Mouse (Mus musculus) midbrain, embryonic 13.5 days (tissue): Measurements from ENCODE around the gene Prr14. TPM values are rescaled to one million over a fixed set of nuclear protein-coding genes. Genes with fewer than 3 reads are reported as not detected.
"Not testable (repeated sequence)": the region's sequence is repeated elsewhere in the genome, so short reads cannot be mapped to it uniquely, and the experiment has no call there.

Experiments
- ATAC-seq: fragments of 200-750 bp; cut with Nextera tagmentation; 2 replicates; pipeline ENCODE4 v1.8.0; 2017; ENCODE audit warnings: mild to moderate bottlenecking, moderate TSS enrichment, moderate library complexity
- H3K27ac ChIP-seq: fragments of 300-500 bp; sonication (generic); 2 replicates; pipeline ENCODE4 v1.5.1; 2015; ENCODE audit warnings: inconsistent platforms, mild to moderate bottlenecking, moderate library complexity
- H3K27me3 ChIP-seq: fragments of 300-500 bp; sonication (generic); 2 replicates; pipeline ENCODE4 v1.6.1; 2015; ENCODE audit warnings: mild to moderate bottlenecking, inconsistent platforms
- H3K36me3 ChIP-seq: fragments of 300-500 bp; sonication (generic); 2 replicates; pipeline ENCODE4 v1.6.1; 2015; ENCODE audit warnings: mild to moderate bottlenecking, inconsistent platforms
- H3K4me1 ChIP-seq: fragments of 300-500 bp; sonication (generic); replicated peaks from 2 replicates; pipeline ENCODE4 v1.6.1; 2015; ENCODE audit warnings: inconsistent platforms
- H3K4me2 ChIP-seq: fragments of 300-500 bp; sonication (generic); replicated peaks from 2 replicates; pipeline ENCODE4 v1.6.1; 2015; ENCODE audit warnings: moderate library complexity, mild to moderate bottlenecking, inconsistent platforms
- H3K4me3 ChIP-seq: fragments of 300-500 bp; sonication (generic); replicated peaks from 2 replicates; pipeline ENCODE4 v1.5.1; 2015; ENCODE audit warnings: mild to moderate bottlenecking, inconsistent platforms
- H3K9ac ChIP-seq: fragments of 300-500 bp; sonication (generic); replicated peaks from 2 replicates; pipeline ENCODE4 v1.6.1; 2015; ENCODE audit warnings: mild to moderate bottlenecking, inconsistent platforms
- H3K9me3 ChIP-seq: fragments of 300-500 bp; sonication (generic); 2 replicates; pipeline ENCODE4 v1.6.1; 2016; ENCODE audit warnings: mild to moderate bottlenecking, inconsistent platforms
- WGBS: fragments of 180-500 bp; shearing (Covaris S2); methylation state at CpG from one replicate; pipeline ENCODE4 v1.1.7; 2015; 5-methylcytosine and 5-hydroxymethylcytosine counted together
- polyA plus RNA-seq: library from polyadenylated mRNA; unstranded; fragments of >200 nt; fragmentation: Nextera tagmentation; extraction: Ambion mirVana; gene quantifications from 2 replicates; pipeline ENCODE4 v1.2.1, GENCODE M21; 2015

Gene Prr14
- 47.5 and 52.3 TPM in 2 replicates for polyA plus RNA-seq

- H3K9me3 ChIP-seq, H3K4me3 ChIP-seq, H3K9ac ChIP-seq, H3K4me2 ChIP-seq, ATAC-seq, H3K27me3 ChIP-seq, H3K4me1 ChIP-seq, H3K27ac ChIP-seq: not testable (repeated sequence)
- 96% methylated on average over 8 of the region's 8 CpGs for WGBS
- peaks cover 54% of the 10 kb centered on the region for H3K36me3 ChIP-seq
Observed at GRCm38 (mm10) chr7:127459311-127459710, at the start of gene Prr14. Prr14 (plus strand) TSS chr7:127459611.

- no peaks in the 10 kb centered on the region for H3K9me3 ChIP-seq
- H3K4me2 ChIP-seq: no peak overlapping the region
- WGBS: 76% methylated on average over 2 of the region's 2 CpGs
- no peak overlapping the region for H3K4me3 ChIP-seq
- no peaks in the 10 kb centered on the region for H3K4me1 ChIP-seq
- peaks cover 4% of the 10 kb centered on the region; the same call in 1 of the 2 replicates for H3K27me3 ChIP-seq
- no peak for ATAC-seq
- no peak overlapping the region for H3K9ac ChIP-seq
- H3K27ac ChIP-seq: no peak overlapping the region
- H3K36me3 ChIP-seq: 0 out of 2 replicates have a peak, but pooled peaks cover 5% of the 10 kb centered on the region
Observed at GRCm38 (mm10) chr7:127411418-127411817, 48.0 kb upstream of the Prr14 start.

- H3K4me2 ChIP-seq: peak within 1 kb of the TSS; percentile 97
- H3K9ac ChIP-seq: peak within 1 kb of the TSS; percentile 94
- H3K4me3 ChIP-seq: peak within 1 kb of the TSS; percentile 83
- H3K4me1 ChIP-seq: peaks cover 15% of the 10 kb centered on the region
- H3K9me3 ChIP-seq: no peaks in the 10 kb centered on the region
- peaks cover 21% of the 10 kb centered on the region for H3K36me3 ChIP-seq
- under 1% methylated on average over 47 of the region's 48 CpGs for WGBS
- ATAC-seq: peak; percentile 97
- H3K27me3 ChIP-seq: peaks cover 12% of the 10 kb centered on the region
- peak within 1 kb of the TSS; percentile 71 for H3K27ac ChIP-seq
Observed at GRCm38 (mm10) chr7:127421388-127422191, 37.8 kb upstream of the Prr14 start, which contains the start of gene Zfp688. Zfp688 (minus strand) TSS chr7:127422068.

- H3K9me3 ChIP-seq: no peaks in the 10 kb centered on the region
- H3K9ac ChIP-seq: peak overlapping the region; percentile 94; the same call in 1 of the 2 replicates
- ATAC-seq: peak; percentile 77
- H3K4me3 ChIP-seq: peak overlapping the region; percentile 83
- H3K27ac ChIP-seq: peak overlapping the region; percentile 71; the same call in 1 of the 2 replicates
- H3K36me3 ChIP-seq: peaks cover 21% of the 10 kb centered on the region
- 2% methylated on average over 15 of the region's 15 CpGs for WGBS
- peaks cover 15% of the 10 kb centered on the region for H3K4me1 ChIP-seq
- H3K27me3 ChIP-seq: peaks cover 12% of the 10 kb centered on the region
- H3K4me2 ChIP-seq: peak overlapping the region; percentile 97
Observed at GRCm38 (mm10) chr7:127422247-127422646, 37.2 kb upstream of the Prr14 start.

- H3K27me3 ChIP-seq: peaks cover 12% of the 10 kb centered on the region
- no peak for ATAC-seq
- no peak overlapping the region for H3K4me3 ChIP-seq
- H3K36me3 ChIP-seq: no peaks in the 10 kb centered on the region
- no peak overlapping the region for H3K27ac ChIP-seq
- H3K9ac ChIP-seq: no peak overlapping the region
- no peak overlapping the region for H3K4me2 ChIP-seq
- H3K4me1 ChIP-seq: peaks cover 15% of the 10 kb centered on the region
- H3K9me3 ChIP-seq: no peaks in the 10 kb centered on the region
- WGBS: 81% methylated on average over 3 of the region's 3 CpGs
Observed at GRCm38 (mm10) chr7:127425291-127425690, 34.1 kb upstream of the Prr14 start.

- Histone ChIP-seq H3K9ac (no peak overlapping the region), H3K27ac (no peak overlapping the region), H3K4me3 (no peak overlapping the region), H3K4me1 (peaks cover 12% of the 10 kb centered on the region), H3K9me3 (no peaks in the 10 kb centered on the region), H3K36me3 (no peaks in the 10 kb centered on the region), H3K4me2 (no peak overlapping the region), H3K27me3 (peaks cover 12% of the 10 kb centered on the region)
- 90% methylated on average over 2 of the region's 2 CpGs for WGBS
- ATAC-seq: no peak
Observed at GRCm38 (mm10) chr7:127425911-127426310, 33.5 kb upstream of the Prr14 start.

GRCm38 (mm10) chr7:127426354-127426753 is 33.1 kb upstream of the Prr14 start:
- no peaks in the 10 kb centered on the region for H3K9me3 ChIP-seq

GRCm38 (mm10) chr7:127435206-127435605 is 24.2 kb upstream of the Prr14 start:
- H3K27ac ChIP-seq: no peak overlapping the region
- H3K36me3 ChIP-seq: no peaks in the 10 kb centered on the region
- ATAC-seq: no peak
- H3K4me2 ChIP-seq: no peak overlapping the region
- H3K9me3 ChIP-seq: peaks cover 9% of the 10 kb centered on the region; the same call in 1 of the 2 replicates
- no peaks in the 10 kb centered on the region for H3K4me1 ChIP-seq
- 91% methylated on average over 4 of the region's 4 CpGs for WGBS
- H3K27me3 ChIP-seq: no peaks in the 10 kb centered on the region
- no peak overlapping the region for H3K4me3 ChIP-seq
- H3K9ac ChIP-seq: no peak overlapping the region

More at GRCm38 (mm10) chr7:127426354-127426753, 33.1 kb upstream of the Prr14 start:
- Histone ChIP-seq H3K27ac (no peak overlapping the region), H3K4me1 (peaks cover 7% of the 10 kb centered on the region), H3K27me3 (peaks cover 12% of the 10 kb centered on the region), H3K36me3 (no peaks in the 10 kb centered on the region), H3K4me3 (no peak overlapping the region), H3K9ac (no peak overlapping the region), H3K4me2 (no peak overlapping the region)
- 76% methylated on average over 3 of the region's 3 CpGs for WGBS
- no peak for ATAC-seq

- Histone ChIP-seq H3K27me3 (no peaks in the 10 kb centered on the region), H3K36me3 (peaks cover 18% of the 10 kb centered on the region), H3K9me3 (peaks cover 9% of the 10 kb centered on the region; the same call in 1 of the 2 replicates), H3K4me2 (no peak overlapping the region), H3K4me3 (no peak overlapping the region), H3K27ac (no peak overlapping the region), H3K9ac (no peak overlapping the region), H3K4me1 (no peaks in the 10 kb centered on the region)
- WGBS: 90% methylated on average over 3 of the region's 3 CpGs
- ATAC-seq: no peak
Observed at GRCm38 (mm10) chr7:127437724-127438123, 21.7 kb upstream of the Prr14 start.

- Histone ChIP-seq H3K27me3 (no peaks in the 10 kb centered on the region), H3K9me3 (no peaks in the 10 kb centered on the region), H3K36me3 (peaks cover 54% of the 10 kb centered on the region), H3K4me3 (no peak overlapping the region), H3K9ac (no peak overlapping the region), H3K27ac (no peak overlapping the region), H3K4me1 (peaks cover 11% of the 10 kb centered on the region), H3K4me2 (no peak overlapping the region)
- no peak for ATAC-seq
- 92% methylated on average over 20 of the region's 20 CpGs for WGBS
Observed at GRCm38 (mm10) chr7:127443976-127444375, 15.4 kb upstream of the Prr14 start.

GRCm38 (mm10) chr7:127448521-127449300 is 10.7 kb upstream of the Prr14 start, which contains the start of gene Zfp689:
Zfp689 (minus strand) TSS chr7:127449158.
- H3K4me3 ChIP-seq: peak within 1 kb of the TSS; percentile 90
- WGBS: under 1% methylated on average over 54 of the region's 54 CpGs
- H3K9ac ChIP-seq: peak within 1 kb of the TSS; percentile 97
- ATAC-seq: peak; percentile 91
- H3K36me3 ChIP-seq: peaks cover 46% of the 10 kb centered on the region
- peak within 1 kb of the TSS; percentile 96 for H3K27ac ChIP-seq
- peak within 1 kb of the TSS; percentile 87 for H3K4me2 ChIP-seq
- H3K27me3 ChIP-seq: no peaks in the 10 kb centered on the region
- H3K4me1 ChIP-seq: peaks cover 52% of the 10 kb centered on the region
- H3K9me3 ChIP-seq: no peaks in the 10 kb centered on the region

- peak overlapping the region; percentile 75 for H3K9ac ChIP-seq
- peaks cover 38% of the 10 kb centered on the region for H3K36me3 ChIP-seq
- no peaks in the 10 kb centered on the region for H3K27me3 ChIP-seq
- peak overlapping the region; percentile 90 for H3K4me3 ChIP-seq
- H3K9me3 ChIP-seq: no peaks in the 10 kb centered on the region
- ATAC-seq: no peak
- peak overlapping the region; percentile 87 for H3K4me2 ChIP-seq
- H3K4me1 ChIP-seq: peaks cover 52% of the 10 kb centered on the region
- 80% methylated on average over 7 of the region's 7 CpGs for WGBS
- H3K27ac ChIP-seq: peak overlapping the region; percentile 96; the same call in 1 of the 2 replicates
Observed at GRCm38 (mm10) chr7:127449966-127450365, 9.4 kb upstream of the Prr14 start.
